Mouse (Mus musculus): ENCODE measurements around the gene Il1f5.

- no peak for TF ChIP-seq POLR2A (IDR thresholded peaks at IDR 0.05; ENCODE audit: low read depth, low read length)
- no peak for TF ChIP-seq CTCF (IDR thresholded peaks at IDR 0.05; ENCODE audit: extremely low read depth, insufficient read depth, insufficient read length, insufficient replicate concordance)
These were observed 3.1 kb upstream of the Il1f5 start for GRCm38 (mm10) chr2:24273619-24274018.
